Comparison of ENCODE assay signal across 15 mouse cellular contexts in the genomic region with DNA sequence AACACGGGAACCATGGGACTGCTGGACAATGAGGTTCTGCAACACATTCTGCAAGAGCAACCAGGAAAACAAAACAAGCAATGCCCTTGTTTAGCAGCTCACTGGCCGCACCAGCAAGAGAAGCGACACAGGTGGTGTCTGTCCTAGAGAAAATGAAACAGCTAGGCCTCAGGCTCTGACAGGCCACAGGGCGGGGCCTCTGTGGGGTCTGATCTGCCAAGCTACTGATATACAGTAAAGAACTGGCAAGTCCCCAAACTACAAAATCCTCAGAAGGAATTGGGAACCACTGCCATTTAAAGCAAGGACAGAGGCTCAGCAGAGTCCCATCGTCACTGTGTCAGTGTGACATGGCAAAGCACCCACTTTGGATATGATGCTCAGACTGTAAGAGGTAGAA. TPM values are rescaled to one million over a fixed set of nuclear protein-coding genes. Genes with fewer than 3 reads are reported as not detected.
DNase-seq lines count a peak whose midpoint lies in the region; ATAC-seq and TF ChIP-seq lines count a peak whose summit lies in the region.
"Had no signal": no experiment of that assay in that cellular context is flagged by ENCODE, and none has a peak within 500 bp of the region (broad histone marks: within the 10 kb centered on the region; RNA-seq: fewer than 3 reads in every experiment).

No protein-coding gene starts in this region.

- WGBS in heart, embryonic 11.5 days (ENCODE audit: insufficient replicate concordance): 71% methylated on average over 5 of the region's 5 CpGs
- 55% methylated on average over 5 of the region's 5 CpGs for WGBS in thymus, adult 2 months
- 35% methylated on average over 5 of the region's 5 CpGs for WGBS in liver, embryonic 16.5 days (ENCODE audit: insufficient replicate concordance)

- H3K27me3 ChIP-seq in heart, embryonic 11.5 days (ENCODE audit: control insufficient read depth, insufficient read depth, low read length): no peaks in the 10 kb centered on the region
- no peaks in the 10 kb centered on the region for H3K27me3 ChIP-seq in thymus, adult 2 months (ENCODE audit: control insufficient read depth, insufficient read depth, low read length)
- H3K27me3 ChIP-seq in liver, embryonic 16.5 days (ENCODE audit: control insufficient read depth, insufficient read depth, low read depth, low read length): no peaks in the 10 kb centered on the region
- H3K27me3 ChIP-seq: megakaryocyte, embryonic 14.5 days; neural tube, embryonic 13.5 days had no signal

- H3K9ac ChIP-seq in heart, embryonic 11.5 days (ENCODE audit: low read depth, low read length): no peak overlapping the region
- peak overlapping the region; percentile 38 for H3K9ac ChIP-seq in liver, embryonic 16.5 days (ENCODE audit: low read depth, low read length)
- H3K9ac ChIP-seq: neural tube, embryonic 13.5 days had no signal

- no peak for TF ChIP-seq CTCF in thymus, adult 2 months (IDR thresholded peaks at IDR 0.05; ENCODE audit: borderline replicate concordance, control insufficient read depth, extremely low read depth, insufficient read depth, low read length, poor library complexity)

- no peak overlapping the region for H3K4me3 ChIP-seq in heart, embryonic 11.5 days (ENCODE audit: low read depth, low read length)
- no peak overlapping the region for H3K4me3 ChIP-seq in thymus, adult 2 months (ENCODE audit: control insufficient read depth, insufficient read depth, low read length)
- peak overlapping the region; percentile 10 for H3K4me3 ChIP-seq in liver, embryonic 16.5 days (ENCODE audit: low read depth, low read length)
- H3K4me3 ChIP-seq: limb, embryonic 10.5 days; megakaryocyte, embryonic 14.5 days; neural tube, embryonic 13.5 days had no signal

- ATAC-seq in heart, embryonic 11.5 days (replicated peaks; ENCODE audit: insufficient number of reproducible peaks, low FRiP score, low TSS enrichment): 0 out of 2 replicates have a peak, but pooled peaks have one; percentile 42
- peak; percentile 74 for ATAC-seq in liver, embryonic 16.5 days (ENCODE audit: low read depth)

- no peaks in the 10 kb centered on the region for H3K9me3 ChIP-seq in heart, embryonic 11.5 days (replicated peaks; ENCODE audit: control insufficient read depth, low read length)
- H3K9me3 ChIP-seq in liver, embryonic 16.5 days (replicated peaks; ENCODE audit: control insufficient read depth, low read length): no peaks in the 10 kb centered on the region
- H3K9me3 ChIP-seq: limb, embryonic 10.5 days; megakaryocyte, embryonic 14.5 days; neural tube, embryonic 13.5 days had no signal

- no peaks in the 10 kb centered on the region for H3K36me3 ChIP-seq in heart, embryonic 11.5 days (ENCODE audit: control insufficient read depth, insufficient read depth, low read length)
- no peaks in the 10 kb centered on the region for H3K36me3 ChIP-seq in thymus, adult 2 months (ENCODE audit: control insufficient read depth, insufficient read depth, low read length)
- peaks cover 5% of the 10 kb centered on the region for H3K36me3 ChIP-seq in liver, embryonic 16.5 days (ENCODE audit: control insufficient read depth, insufficient read depth)
- H3K36me3 ChIP-seq: limb, embryonic 10.5 days; neural tube, embryonic 13.5 days had no signal

- H3K4me1 ChIP-seq in heart, embryonic 11.5 days (ENCODE audit: control insufficient read depth, insufficient read depth, low read length): peaks cover 26% of the 10 kb centered on the region
- H3K4me1 ChIP-seq in thymus, adult 2 months (replicated peaks; ENCODE audit: control insufficient read depth, insufficient read depth, low read length): peaks cover 43% of the 10 kb centered on the region
- peaks cover 47% of the 10 kb centered on the region for H3K4me1 ChIP-seq in liver, embryonic 16.5 days (ENCODE audit: control insufficient read depth, low read depth, low read length)
- H3K4me1 ChIP-seq: limb, embryonic 10.5 days had no signal

- DNase-seq in heart, adult 8-10 months (ENCODE audit: low spot score): no peak
- no peak for DNase-seq in thymus, adult 2 months
- DNase-seq in thymus, postnatal 10 days (ENCODE audit: low spot score in 2 of 2): no peak
- DNase-seq in thymus, postnatal 25 days: peak; percentile 46
- no peak for DNase-seq in right cerebral cortex, adult 2 months (ENCODE audit: low spot score in 2 of 2)
- no peak for DNase-seq in B cell, adult 2 months
- DNase-seq: heart, postnatal 14 days; kidney, postnatal 14 days; right cerebral cortex, postnatal 14 days had no signal

- no peak for TF ChIP-seq POLR2A in thymus, adult 2 months (IDR thresholded peaks at IDR 0.05; ENCODE audit: control insufficient read depth, extremely low read depth, insufficient read depth, low read length, poor library complexity)

- peak overlapping the region; percentile 32; the same call in 1 of the 2 replicates for H3K27ac ChIP-seq in heart, embryonic 11.5 days (ENCODE audit: low read depth, low read length)
- H3K27ac ChIP-seq in thymus, adult 2 months (ENCODE audit: control insufficient read depth, insufficient read depth, low read length): peak overlapping the region; percentile 91
- H3K27ac ChIP-seq in liver, embryonic 16.5 days (ENCODE audit: low read length): peak overlapping the region; percentile 85
- H3K27ac ChIP-seq: limb, embryonic 10.5 days; neural tube, embryonic 13.5 days had no signal

- H3K4me2 ChIP-seq in heart, embryonic 11.5 days: peak overlapping the region; percentile 35; the same call in 1 of the 2 replicates
- peak overlapping the region; percentile 55 for H3K4me2 ChIP-seq in liver, embryonic 16.5 days (ENCODE audit: low read depth, low read length)
- H3K4me2 ChIP-seq: neural tube, embryonic 13.5 days had no signal

RNA-seq across cellular contexts. Expression of gene Neu3, which starts 5.8 kb away (rescaled TPM):
- polyA plus RNA-seq in heart, embryonic 11.5 days (2014; fragmentation: Nextera tagmentation; extraction: Ambion mirVana): 2.9 and 3.2 TPM in 2 replicates
- total RNA-seq in heart, adult 8-10 months (2022): 1 to 10 TPM; 3.3 to 5.4 (median 4.8) TPM
- polyA plus RNA-seq in thymus, adult 2 months (2012; rRNA removed): 32.1 and 49.1 TPM in 2 replicates
- polyA plus RNA-seq in liver, embryonic 16.5 days (2015; fragmentation: Nextera tagmentation; extraction: Ambion mirVana): 5.1 and 5.2 TPM in 2 replicates

RNA-seq across cellular contexts. Expression of gene Xrra1, which starts 36.5 kb away (rescaled TPM):
- 0.23 and 0.49 TPM in 2 replicates for polyA plus RNA-seq in heart, embryonic 11.5 days (2014; fragmentation: Nextera tagmentation; extraction: Ambion mirVana)
- not detected for total RNA-seq in heart, adult 8-10 months (2022)
- 26.0 and 36.9 TPM in 2 replicates for polyA plus RNA-seq in thymus, adult 2 months (2012; rRNA removed)
- polyA plus RNA-seq in liver, embryonic 16.5 days (2015; fragmentation: Nextera tagmentation; extraction: Ambion mirVana): not detected in 2 replicates

RNA-seq across cellular contexts. Expression of gene Spcs2, which starts 40.8 kb away (rescaled TPM):
- 208 and 229 TPM in 2 replicates for polyA plus RNA-seq in heart, embryonic 11.5 days (2014; fragmentation: Nextera tagmentation; extraction: Ambion mirVana)
- total RNA-seq in heart, adult 8-10 months (2022): 10 to 100 TPM; 60.3 to 67.9 (median 63.1) TPM
- 83.7 and 91.7 TPM in 2 replicates for polyA plus RNA-seq in thymus, adult 2 months (2012; rRNA removed)
- 189 and 192 TPM in 2 replicates for polyA plus RNA-seq in liver, embryonic 16.5 days (2015; fragmentation: Nextera tagmentation; extraction: Ambion mirVana)

RNA-seq across cellular contexts. Expression of gene Olfr521, which starts 59.1 kb away (rescaled TPM):
- polyA plus RNA-seq in heart, embryonic 11.5 days (2014; fragmentation: Nextera tagmentation; extraction: Ambion mirVana): not detected in 2 replicates
- total RNA-seq in heart, adult 8-10 months (2022): not detected
- not detected in 2 replicates for polyA plus RNA-seq in thymus, adult 2 months (2012; rRNA removed)
- polyA plus RNA-seq in liver, embryonic 16.5 days (2015; fragmentation: Nextera tagmentation; extraction: Ambion mirVana): not detected in 2 replicates
- total RNA-seq: adrenal gland, postnatal 4 days; heart, postnatal 14 days had no signal
- polyA plus RNA-seq: limb, embryonic 10.5 days; neural tube, embryonic 13.5 days had no signal

Comparison
In these comparisons a context has a peak if more than half of its experiments do, and no peak if none do; other contexts are left out.
1. H3K27ac ChIP-seq: peak in every context shown above with its lines; median percentile 91 in thymus, adult 2 months; 85 in liver, embryonic 16.5 days; 32 in heart, embryonic 11.5 days.
2. RNA of gene Xrra1, which starts 36.5 kb away (polyA plus RNA-seq): 26.0 to 36.9 TPM in thymus, adult 2 months; 0.23 to 0.49 TPM in heart, embryonic 11.5 days and not detected in liver, embryonic 16.5 days; every median in the first group is over 10 times any median in the second.